Mouse (Mus musculus) frontal cortex, postnatal 36 days (tissue): ENCODE measurements around the gene Fam234b.

ENCODE experiments used
- DNase-seq, 2 experiments: peaks; one replicate each; pipeline ENCODE4 v3.0.0; 2022; ENCODE audit warnings: low spot score in 2 of 2

Gene Fam234b

GRCm38 (mm10) chr6:135228465-135228941, 30.7 kb downstream of the Fam234b start:
- peak in 1 of 2 experiments; percentile 21 for DNase-seq

- DNase-seq: no peak
These were observed 32.8 kb downstream of the Fam234b start for GRCm38 (mm10) chr6:135230586-135230985.

GRCm38 (mm10) chr6:135232443-135233182, 34.8 kb downstream of the Fam234b start:
- peak; percentile 51 to 57 for DNase-seq

- no peak for DNase-seq
These were observed 38.0 kb downstream of the Fam234b start for GRCm38 (mm10) chr6:135235742-135236141.

DNA sequence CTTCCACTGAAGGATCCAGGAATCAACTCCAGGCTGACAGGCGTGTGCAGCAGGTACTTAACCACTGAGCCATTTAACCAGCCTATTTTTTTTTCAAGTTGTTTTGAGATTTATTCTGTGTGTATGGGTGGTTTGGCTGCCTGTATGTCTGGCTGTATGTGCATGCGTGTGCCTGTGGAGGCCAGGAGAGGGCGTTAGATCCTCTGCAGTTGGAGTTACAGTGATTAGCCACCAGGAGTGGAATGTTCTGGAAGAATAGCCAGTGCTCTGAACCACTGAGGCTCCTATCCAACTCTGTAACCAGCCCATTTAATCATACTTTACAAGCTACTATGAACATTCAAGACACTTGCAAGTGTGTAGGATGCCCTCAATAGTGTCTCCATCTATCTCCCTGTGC, 38.8 kb downstream of the Fam234b start:
- no peak for DNase-seq

DNA sequence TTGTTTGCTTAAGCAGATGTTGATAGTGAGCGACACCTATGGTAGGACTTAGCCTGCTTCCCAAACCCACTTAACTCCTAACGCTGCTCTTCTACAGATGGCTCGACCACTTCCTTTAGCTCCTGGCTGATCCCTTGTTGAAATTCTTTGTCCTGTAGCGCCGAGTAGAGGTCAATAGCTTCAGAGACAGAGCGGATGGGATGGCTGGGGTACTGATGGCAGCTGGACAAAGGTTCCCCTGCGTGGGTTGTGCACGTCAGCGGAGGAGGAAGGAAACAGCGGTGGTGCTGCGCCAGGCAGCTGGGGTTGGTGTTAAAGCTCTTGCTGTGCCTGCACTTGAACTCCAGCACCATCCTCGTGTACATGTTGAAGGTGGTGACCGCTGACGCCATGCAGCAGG, 39.5 kb downstream of the Fam234b start:
- DNase-seq: no peak

GRCm38 (mm10) chr6:135238211-135238610, 40.4 kb downstream of the Fam234b start:
- no peak for DNase-seq

GRCm38 (mm10) chr6:135240361-135240760, 42.6 kb downstream of the Fam234b start:
- no peak for DNase-seq

- no peak for DNase-seq
These were observed 47.8 kb downstream of the Fam234b start for GRCm38 (mm10) chr6:135245586-135245985.

DNA sequence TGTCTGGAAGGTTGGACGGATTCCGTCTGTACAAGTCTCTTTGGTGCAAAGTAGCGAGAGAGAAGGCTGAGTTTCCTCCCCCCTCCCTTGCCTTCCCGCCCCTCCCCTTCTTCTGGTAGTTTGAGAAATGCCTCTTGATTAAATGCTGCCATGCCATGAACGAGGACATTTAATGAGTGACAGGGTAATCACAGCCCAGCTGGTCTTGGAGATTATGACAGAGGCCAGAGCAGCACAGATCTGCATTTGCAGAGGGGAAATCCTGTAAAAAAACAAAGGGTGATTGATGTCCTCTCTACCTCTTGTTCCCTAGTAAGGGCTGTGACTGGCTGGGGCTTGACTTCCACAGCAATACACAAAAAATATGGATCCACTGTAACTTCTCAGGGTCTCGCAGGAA, 50.1 kb downstream of the Fam234b start:
- DNase-seq: no peak

- peak; percentile 73 to 79 for DNase-seq
These were observed 52.2 kb downstream of the Fam234b start for GRCm38 (mm10) chr6:135249846-135250531.

GRCm38 (mm10) chr6:135250926-135251699, 53.3 kb downstream of the Fam234b start:
- DNase-seq: no peak

DNA sequence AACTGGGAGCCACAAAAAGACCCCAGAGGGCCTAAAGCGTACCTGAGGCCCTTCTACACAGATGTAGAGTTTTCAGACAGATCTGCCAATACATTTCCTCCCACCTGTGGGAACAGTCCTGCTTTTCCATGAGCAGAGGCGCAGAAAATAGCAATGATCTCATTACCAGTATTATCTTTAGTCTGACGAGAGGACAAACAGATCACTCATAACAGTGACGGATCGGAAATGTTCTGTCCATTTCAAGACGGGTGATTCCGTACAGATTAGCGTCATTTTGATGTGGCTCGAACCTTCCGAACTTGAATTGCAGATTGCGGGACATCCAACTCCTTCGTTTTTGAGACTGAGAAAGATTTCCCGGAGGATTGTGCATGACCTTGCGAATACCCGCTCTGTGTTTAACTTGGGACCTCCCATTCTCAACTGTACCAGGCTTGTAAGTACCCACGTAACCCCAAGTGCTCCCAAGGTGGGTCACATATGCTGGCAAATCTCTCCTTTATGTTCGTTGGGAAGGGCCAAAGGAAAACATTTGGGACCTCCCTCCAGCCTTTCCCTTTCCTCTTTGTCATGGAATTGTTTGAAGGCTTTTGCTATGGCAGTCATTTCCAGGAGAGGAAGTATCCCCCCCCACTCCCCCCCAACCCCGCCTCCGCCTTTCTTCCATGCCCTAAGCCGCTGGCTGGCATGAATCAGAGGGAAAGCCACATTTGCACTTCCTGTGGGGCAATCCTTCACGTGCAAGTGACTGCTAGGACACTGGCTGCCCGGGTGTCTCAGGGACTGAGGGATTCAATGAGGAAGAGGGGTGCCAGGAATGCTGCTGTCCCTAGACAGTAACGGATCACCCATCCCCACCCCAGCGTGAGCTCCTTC, 54.3 kb downstream of the Fam234b start:
- DNase-seq: no peak

DNA sequence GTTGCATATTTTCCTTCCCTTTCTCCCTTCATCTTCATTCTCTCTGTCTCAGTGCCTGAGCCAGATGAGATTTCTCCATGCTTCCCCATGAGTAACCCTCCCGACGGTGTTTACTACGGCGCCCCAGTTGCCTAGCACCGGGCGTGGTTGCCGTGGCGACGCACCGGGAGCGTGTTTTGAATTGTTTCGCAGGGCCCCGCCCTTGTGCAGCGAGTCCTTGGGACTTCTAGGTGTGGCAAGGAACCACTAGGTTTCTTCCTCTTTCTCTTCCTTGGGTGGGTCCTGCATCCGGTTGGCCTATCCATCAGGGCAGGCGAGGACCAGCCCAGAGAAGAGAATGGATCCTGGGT, 54.9 kb downstream of the Fam234b start:
- DNase-seq: peak; percentile 76 to 78

DNA sequence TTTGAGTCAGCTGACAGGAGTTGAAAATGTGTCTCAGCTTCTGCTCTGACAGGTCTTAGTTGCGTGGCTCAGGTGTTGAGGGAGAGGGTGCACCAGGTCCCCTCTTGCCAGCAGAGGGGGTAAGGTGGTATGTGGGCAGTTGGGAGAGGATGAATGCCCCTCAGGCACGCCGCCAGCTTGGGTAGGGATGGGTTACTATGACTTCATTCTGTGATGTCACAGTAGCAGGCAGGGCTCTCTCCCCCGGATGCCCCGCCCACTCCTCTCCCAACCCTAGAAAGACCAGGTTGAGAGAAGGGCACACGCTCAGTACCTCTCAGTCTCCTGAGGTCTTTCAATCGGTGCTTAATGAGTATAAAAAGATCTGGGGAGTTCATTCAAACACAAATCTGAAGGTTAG, 56.4 kb downstream of the Fam234b start, which contains the start of gene Gsg1:
Gene Gsg1, minus strand, starts transcription at position 199 of the 400 bp plus-strand sequence.
- no peak for DNase-seq

- no peak for DNase-seq
These were observed 62.7 kb downstream of the Fam234b start for GRCm38 (mm10) chr6:135260435-135260834.

GRCm38 (mm10) chr6:135261124-135261523, 63.3 kb downstream of the Fam234b start:
- no peak for DNase-seq

DNA sequence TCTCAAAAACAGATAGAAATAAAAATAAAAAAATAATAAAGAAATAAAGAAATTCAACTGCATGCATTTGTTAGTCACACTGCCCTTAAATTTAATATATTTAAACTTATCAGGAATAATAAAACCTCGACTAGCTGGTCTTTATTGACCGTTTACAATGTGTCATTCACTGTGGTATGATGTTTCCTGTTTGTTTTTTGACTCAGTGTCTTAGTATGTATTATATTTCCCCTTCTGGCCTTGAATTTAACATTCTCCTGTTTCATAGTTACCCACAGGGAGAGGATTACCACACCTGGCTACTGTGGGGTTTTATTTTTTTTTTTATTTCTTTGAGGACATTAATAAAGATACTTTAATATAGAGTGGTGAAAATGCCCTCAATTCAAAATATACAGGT, 64.8 kb downstream of the Fam234b start:
- DNase-seq: no peak

- no peak for DNase-seq
These were observed 66.4 kb downstream of the Fam234b start for GRCm38 (mm10) chr6:135264136-135264535.

DNA sequence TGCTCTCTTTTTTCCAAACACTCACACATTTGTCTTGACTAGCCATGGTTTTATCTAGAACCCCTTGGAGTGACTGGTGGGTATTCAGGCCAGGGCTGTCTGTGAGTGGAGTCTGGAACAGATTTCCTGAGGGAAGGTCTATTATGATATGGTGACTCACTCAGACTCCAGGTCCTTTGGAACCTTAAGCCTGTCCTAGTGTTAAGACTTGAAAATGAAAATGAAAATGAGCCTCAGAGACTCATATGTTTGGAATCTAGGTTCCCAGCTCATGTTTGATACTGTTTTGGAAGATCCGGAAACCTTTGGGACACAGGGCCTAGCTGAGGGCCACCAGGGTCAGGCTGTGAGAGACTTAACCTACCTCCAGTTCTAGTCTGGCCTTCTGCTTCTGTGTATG, 68.3 kb downstream of the Fam234b start:
- DNase-seq: no peak

DNA sequence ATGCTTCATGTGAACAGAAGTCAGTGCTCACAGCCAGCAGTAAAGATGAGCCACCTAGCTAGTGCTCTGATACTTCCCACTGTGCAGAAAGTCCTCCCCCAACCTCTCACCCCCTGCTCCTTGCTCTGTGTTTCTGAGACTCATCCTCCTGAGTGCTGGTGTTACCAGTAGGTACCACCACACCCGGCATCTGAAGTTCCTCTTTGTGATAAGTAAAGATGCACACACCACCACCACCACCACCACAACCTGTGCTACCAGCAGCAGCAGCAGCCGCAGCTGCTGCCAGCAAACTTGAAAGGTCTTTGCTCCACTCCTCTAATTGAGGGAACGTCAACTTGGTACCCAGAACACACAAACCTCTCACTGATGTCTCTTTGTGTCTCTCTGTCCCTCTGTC, 69.4 kb downstream of the Fam234b start:
- no peak for DNase-seq
